Mouse (Mus musculus): ENCODE data around the gene Sdhd. TPM values are rescaled to one million over a fixed set of nuclear protein-coding genes. Genes with fewer than 3 reads are reported as not detected.

The Sdhd gene
- polyA plus RNA-seq, 1 experiment from 2014 or later: 352 TPM

- no peak overlapping the region for H3K4me3 ChIP-seq
- no peaks in the 10 kb centered on the region for H3K36me3 ChIP-seq
- no peaks in the 10 kb centered on the region for H3K4me1 ChIP-seq
- H3K9me3 ChIP-seq (replicated peaks): no peaks in the 10 kb centered on the region
- no peaks in the 10 kb centered on the region for H3K27me3 ChIP-seq (replicated peaks)
- H3K27ac ChIP-seq: no peak overlapping the region
- ATAC-seq: no peak
- H3K4me2 ChIP-seq: no peak overlapping the region
- 60% methylated on average over 10 of the region's 10 CpGs for WGBS (ENCODE audit: insufficient replicate concordance)
- no peak overlapping the region for H3K9ac ChIP-seq
These were observed 33.8 kb downstream of the Sdhd start for GRCm38 (mm10) chr9:50569599-50570525.

- Histone ChIP-seq H3K36me3 (no peaks in the 10 kb centered on the region), H3K9ac (no peak overlapping the region), H3K4me1 (no peaks in the 10 kb centered on the region), H3K9me3 (replicated peaks) (no peaks in the 10 kb centered on the region), H3K27me3 (replicated peaks) (no peaks in the 10 kb centered on the region), H3K4me2 (no peak overlapping the region), H3K27ac (no peak overlapping the region), H3K4me3 (no peak overlapping the region)
- WGBS (ENCODE audit: insufficient replicate concordance): 80% methylated on average over 2 of the region's 2 CpGs
- no peak for ATAC-seq
These were observed 35.7 kb downstream of the Sdhd start for GRCm38 (mm10) chr9:50567881-50568280.

DNA sequence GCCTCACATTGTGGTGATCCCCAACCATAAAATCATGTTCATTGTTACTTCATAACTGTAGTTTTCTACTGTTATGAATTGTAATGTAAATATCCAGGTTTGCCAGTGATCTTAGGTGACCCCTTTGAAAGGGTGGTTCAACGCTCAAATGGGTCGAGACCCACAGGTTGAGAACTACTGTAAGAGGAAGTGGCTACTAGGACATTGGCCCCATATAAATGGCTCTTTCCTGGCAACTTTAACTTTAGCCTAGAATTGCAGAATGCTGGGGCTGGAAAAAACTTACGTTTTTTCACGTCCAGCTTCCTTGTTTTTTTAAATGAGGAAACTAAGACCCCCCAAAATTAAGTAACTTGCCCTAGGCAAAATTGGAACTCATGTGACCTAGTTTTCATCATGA is 36.2 kb downstream of the Sdhd start:
- no peak overlapping the region for H3K4me3 ChIP-seq
- WGBS (ENCODE audit: insufficient replicate concordance): 62% methylated on average over 4 of the region's 4 CpGs
- ATAC-seq: no peak
- no peak overlapping the region for H3K27ac ChIP-seq
- no peak overlapping the region for H3K4me2 ChIP-seq
- no peaks in the 10 kb centered on the region for H3K9me3 ChIP-seq (replicated peaks)
- no peaks in the 10 kb centered on the region for H3K4me1 ChIP-seq
- H3K27me3 ChIP-seq (replicated peaks): no peaks in the 10 kb centered on the region
- no peaks in the 10 kb centered on the region for H3K36me3 ChIP-seq
- H3K9ac ChIP-seq: no peak overlapping the region

DNA sequence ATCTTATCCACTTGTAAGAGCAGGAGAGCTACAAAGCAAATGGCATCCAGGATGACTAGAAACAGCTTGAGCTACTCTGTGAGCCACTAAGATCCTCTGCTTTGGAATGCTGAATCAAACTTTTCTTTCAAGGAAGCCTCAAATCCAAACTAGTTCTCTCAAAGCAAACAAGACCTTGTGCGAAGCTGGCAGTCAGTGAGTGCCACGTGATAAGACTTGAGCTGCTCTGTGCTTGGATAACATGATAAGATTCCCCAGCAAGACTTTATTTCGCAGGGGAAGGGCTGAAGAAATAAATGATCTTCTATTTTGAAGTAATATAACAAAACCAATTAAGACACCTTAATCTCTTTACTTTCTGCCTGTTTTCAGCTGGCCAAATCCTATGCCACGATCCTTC is 37.7 kb downstream of the Sdhd start:
- Histone ChIP-seq H3K9ac (no peak overlapping the region), H3K4me1 (no peaks in the 10 kb centered on the region), H3K36me3 (no peaks in the 10 kb centered on the region), H3K27ac (no peak overlapping the region), H3K4me3 (no peak overlapping the region), H3K4me2 (no peak overlapping the region), H3K27me3 (replicated peaks) (peaks cover 2% of the 10 kb centered on the region; the same call in 1 of the 2 replicates), H3K9me3 (replicated peaks) (no peaks in the 10 kb centered on the region)
- ATAC-seq: no peak
- 29% methylated on average over 4 of the region's 4 CpGs for WGBS (ENCODE audit: insufficient replicate concordance)

GRCm38 (mm10) chr9:50565173-50565572 is 38.4 kb downstream of the Sdhd start:
- WGBS (ENCODE audit: insufficient replicate concordance): 56% methylated on average over 7 of the region's 7 CpGs
- H3K27me3 ChIP-seq (replicated peaks): peaks cover 7% of the 10 kb centered on the region; the same call in 1 of the 2 replicates
- no peak overlapping the region for H3K9ac ChIP-seq
- H3K9me3 ChIP-seq (replicated peaks): no peaks in the 10 kb centered on the region
- no peak overlapping the region for H3K4me3 ChIP-seq
- H3K27ac ChIP-seq: no peak overlapping the region
- H3K4me1 ChIP-seq: no peaks in the 10 kb centered on the region
- ATAC-seq: no peak
- no peak overlapping the region for H3K4me2 ChIP-seq
- H3K36me3 ChIP-seq: no peaks in the 10 kb centered on the region

- ATAC-seq: no peak
- Histone ChIP-seq H3K4me2 (no peak overlapping the region), H3K27me3 (replicated peaks) (peaks cover 7% of the 10 kb centered on the region; the same call in 1 of the 2 replicates), H3K4me3 (no peak overlapping the region), H3K4me1 (no peaks in the 10 kb centered on the region), H3K9ac (no peak overlapping the region), H3K36me3 (no peaks in the 10 kb centered on the region), H3K27ac (no peak overlapping the region), H3K9me3 (replicated peaks) (no peaks in the 10 kb centered on the region)
- 67% methylated on average over 2 of the region's 2 CpGs for WGBS (ENCODE audit: insufficient replicate concordance)
These were observed 41.7 kb downstream of the Sdhd start for GRCm38 (mm10) chr9:50561918-50562360.

DNA sequence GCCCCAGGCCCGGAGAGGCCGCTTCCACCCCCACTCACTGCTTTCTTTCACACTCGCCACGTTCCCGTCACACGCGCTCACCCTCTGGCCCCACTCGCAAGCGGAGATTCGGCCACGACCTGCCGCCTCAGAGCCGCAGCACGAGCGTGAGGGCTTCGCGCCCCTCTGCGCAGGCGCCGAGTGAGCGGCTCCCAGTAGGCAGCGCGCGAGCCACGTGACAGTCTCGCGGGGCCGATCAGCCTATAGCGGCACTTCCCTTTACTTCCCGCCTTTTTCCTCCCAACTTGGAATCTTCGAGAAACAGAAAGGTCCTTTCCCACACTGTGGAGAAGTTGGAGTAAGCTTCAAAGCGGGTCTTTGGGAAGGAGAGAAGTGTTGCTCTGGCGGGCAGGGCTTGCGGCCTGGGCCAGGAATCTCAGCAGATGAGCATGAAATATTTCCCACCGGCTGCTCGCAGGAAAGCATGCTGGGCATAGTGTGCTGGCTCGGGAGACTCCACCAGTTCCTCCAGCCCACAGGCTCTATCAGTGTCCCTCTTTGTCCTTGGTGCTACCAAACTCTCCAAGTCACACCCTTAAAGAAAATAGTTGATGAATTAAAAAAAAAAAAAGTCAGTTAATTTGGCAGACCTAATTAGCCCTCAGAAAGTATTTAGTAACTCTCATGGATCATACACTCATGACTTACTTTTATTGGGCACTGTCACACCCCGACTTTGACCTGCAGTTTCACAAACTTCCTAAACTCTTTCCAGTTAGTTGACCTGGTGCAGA is 42.3 kb downstream of the Sdhd start, which contains the start of gene Tex12:
Tex12 (minus strand) TSS at position 181 of the 773 bp plus-strand sequence.
- no peaks in the 10 kb centered on the region for H3K9me3 ChIP-seq (replicated peaks)
- H3K4me2 ChIP-seq: no peak within 1 kb of the TSS
- peaks cover 7% of the 10 kb centered on the region; the same call in 1 of the 2 replicates for H3K27me3 ChIP-seq (replicated peaks)
- no peaks in the 10 kb centered on the region for H3K4me1 ChIP-seq
- ATAC-seq: no peak
- H3K9ac ChIP-seq: no peak within 1 kb of the TSS
- 79% methylated on average over 38 of the region's 38 CpGs for WGBS (ENCODE audit: insufficient replicate concordance)
- no peaks in the 10 kb centered on the region for H3K36me3 ChIP-seq
- H3K4me3 ChIP-seq: no peak within 1 kb of the TSS
- H3K27ac ChIP-seq: no peak within 1 kb of the TSS

DNA sequence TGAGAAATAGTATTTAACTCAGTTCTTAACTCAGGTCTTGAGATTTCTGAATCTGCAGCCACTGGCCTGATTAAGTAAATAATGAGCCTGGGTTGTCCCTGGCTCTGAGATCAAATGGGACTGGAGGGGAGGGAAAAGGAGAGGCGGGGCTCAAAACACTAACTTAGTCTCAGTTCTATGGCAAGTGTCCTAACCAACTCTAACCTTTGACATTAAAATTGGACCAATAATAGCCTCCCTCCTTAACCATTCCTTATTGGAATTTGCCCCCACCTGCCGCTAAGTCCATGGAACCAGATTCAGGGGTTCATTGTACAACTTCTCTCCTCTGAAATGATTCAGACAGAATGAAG is 48.5 kb downstream of the Sdhd start, which contains the start of gene Bco2:
Bco2 (minus strand) TSS at position 88 of the 353 bp plus-strand sequence.
- Histone ChIP-seq H3K9me3 (replicated peaks) (no peaks in the 10 kb centered on the region), H3K4me1 (no peaks in the 10 kb centered on the region), H3K4me3 (peak within 1 kb of the TSS; percentile 9; the same call in 1 of the 2 replicates), H3K27me3 (replicated peaks) (0 out of 2 replicates have a peak, but pooled peaks cover 3% of the 10 kb centered on the region), H3K27ac (no peak within 1 kb of the TSS), H3K36me3 (no peaks in the 10 kb centered on the region), H3K4me2 (peak within 1 kb of the TSS; percentile 22), H3K9ac (no peak within 1 kb of the TSS)
- WGBS (ENCODE audit: insufficient replicate concordance): 52% methylated on average over 2 of the region's 2 CpGs
- ATAC-seq: no peak

GRCm38 (mm10) chr9:50554241-50555093 is 49.1 kb downstream of the Sdhd start, which contains the start of gene Il18:
Gene Il18 (plus strand): TSS chr9:50554827.
- WGBS (ENCODE audit: insufficient replicate concordance): 34% methylated on average over 12 of the region's 12 CpGs
- Histone ChIP-seq H3K4me2 (peak within 1 kb of the TSS; percentile 22), H3K4me1 (no peaks in the 10 kb centered on the region), H3K9ac (no peak within 1 kb of the TSS), H3K36me3 (no peaks in the 10 kb centered on the region), H3K9me3 (replicated peaks) (no peaks in the 10 kb centered on the region), H3K4me3 (peak within 1 kb of the TSS; percentile 9; the same call in 1 of the 2 replicates), H3K27ac (no peak within 1 kb of the TSS), H3K27me3 (replicated peaks) (0 out of 2 replicates have a peak, but pooled peaks cover 3% of the 10 kb centered on the region)
- no peak for ATAC-seq

GRCm38 (mm10) chr9:50553547-50553946 is 50.1 kb downstream of the Sdhd start:
- 28% methylated on average over 2 of the region's 2 CpGs for WGBS (ENCODE audit: insufficient replicate concordance)
- Histone ChIP-seq H3K4me3 (no peak overlapping the region), H3K4me2 (no peak overlapping the region), H3K27me3 (replicated peaks) (0 out of 2 replicates have a peak, but pooled peaks cover 3% of the 10 kb centered on the region), H3K36me3 (no peaks in the 10 kb centered on the region), H3K4me1 (no peaks in the 10 kb centered on the region), H3K9ac (no peak overlapping the region), H3K27ac (no peak overlapping the region), H3K9me3 (replicated peaks) (no peaks in the 10 kb centered on the region)
- ATAC-seq: no peak

DNA sequence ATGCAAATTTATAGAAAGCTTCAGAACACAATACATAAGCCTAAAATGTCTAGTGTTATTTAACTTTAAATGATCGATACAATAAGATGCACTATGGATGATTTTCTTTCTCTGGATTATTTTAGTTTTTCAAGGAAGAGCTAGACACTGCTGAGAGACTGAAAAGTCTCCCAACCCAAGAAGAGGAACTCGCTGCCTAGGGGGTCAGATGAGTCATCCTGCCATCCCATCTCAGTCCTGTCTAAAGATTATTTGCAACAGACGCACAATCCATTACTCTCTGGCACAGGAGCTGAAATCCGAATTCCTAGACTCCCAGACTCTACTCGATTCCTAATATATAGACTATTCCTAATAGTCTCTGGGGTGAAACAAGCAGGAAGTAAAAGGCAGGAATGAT is 51.4 kb downstream of the Sdhd start:
- Histone ChIP-seq H3K4me2 (no peak overlapping the region), H3K9me3 (replicated peaks) (no peaks in the 10 kb centered on the region), H3K27me3 (replicated peaks) (0 out of 2 replicates have a peak, but pooled peaks cover 3% of the 10 kb centered on the region), H3K4me3 (no peak overlapping the region), H3K9ac (no peak overlapping the region), H3K4me1 (no peaks in the 10 kb centered on the region), H3K27ac (no peak overlapping the region), H3K36me3 (no peaks in the 10 kb centered on the region)
- no peak for ATAC-seq
- 39% methylated on average over 5 of the region's 5 CpGs for WGBS (ENCODE audit: insufficient replicate concordance)

All from liver, embryonic 12.5 days (tissue).